Mouse (Mus musculus) lung, postnatal 0 days (tissue): ENCODE data around the gene Ttll12.

Experiments used
- CTCF ChIP-seq: IDR thresholded peaks from 2 replicates; pipeline ENCODE4 v1.5.1; 2016; ENCODE audit warnings: antibody characterized with exemption, mild to moderate bottlenecking
- EP300 ChIP-seq: IDR thresholded peaks from 2 replicates; pipeline ENCODE4 v1.6.1; 2016; ENCODE audit warnings: antibody characterized with exemption, mild to moderate bottlenecking, control low read depth

DNA sequence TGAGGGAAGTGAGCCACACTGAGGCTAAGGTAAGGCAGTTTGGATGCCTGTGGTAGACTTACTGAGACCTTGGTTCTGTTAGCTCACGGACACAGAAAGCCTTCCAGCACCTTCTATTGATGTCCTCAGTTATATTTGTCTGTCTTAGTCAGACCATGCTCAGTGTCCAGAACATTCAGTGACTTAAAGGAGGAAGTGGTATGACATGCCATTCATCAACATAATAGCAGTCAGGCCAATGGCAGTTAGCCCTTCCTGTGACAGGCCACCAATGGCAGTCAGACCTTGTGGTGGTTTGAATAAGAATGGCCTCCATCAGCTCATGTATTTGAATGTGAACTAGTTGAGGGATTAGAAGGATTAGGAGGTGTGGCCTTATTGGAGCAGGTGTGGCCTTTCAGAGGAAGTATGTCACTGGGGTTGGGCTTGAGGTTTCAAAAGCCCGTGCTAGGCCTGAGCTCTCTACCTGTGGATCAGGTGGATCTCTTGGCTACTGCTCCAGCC lies 31.2 kb upstream of the Ttll12 start:
- TF ChIP-seq CTCF = no peak
- peak; percentile 83 for TF ChIP-seq EP300
